Mouse (Mus musculus) lung, embryonic 15.5 days (tissue): ENCODE measurements at regions not wholly inside any gene's neighbourhood (a gene's known extent, or its start where the extent isn't known, plus 50 kb on each side); places are given as distances from the start of the nearest gene placed in this dataset.

Source experiments
- ATAC-seq: fragments of 200-750 bp; cut with Nextera tagmentation; 2 replicates; pipeline ENCODE4 v1.8.0; 2017; ENCODE audit warnings: moderate number of reproducible peaks, borderline replicate concordance; ENCODE audit not compliant: low FRiP score, low TSS enrichment; ENCODE audit errors: extremely low read depth
- H3K27ac ChIP-seq: fragments of 300-500 bp; sonication (generic); 2 replicates; pipeline ENCODE4 v1.5.1; 2015; ENCODE audit warnings: moderate library complexity, mild to moderate bottlenecking, inconsistent platforms
- H3K27me3 ChIP-seq: fragments of 300-500 bp; sonication (generic); 2 replicates; pipeline ENCODE4 v1.6.1; 2015; ENCODE audit warnings: inconsistent platforms
- H3K36me3 ChIP-seq: fragments of 300-500 bp; sonication (generic); 2 replicates; pipeline ENCODE4 v1.6.1; 2015; ENCODE audit warnings: inconsistent platforms
- H3K4me1 ChIP-seq: fragments of 300-500 bp; sonication (generic); 2 replicates; pipeline ENCODE4 v1.6.1; 2015; ENCODE audit warnings: inconsistent platforms
- H3K4me2 ChIP-seq: fragments of 300-500 bp; sonication (generic); 2 replicates; pipeline ENCODE4 v1.6.1; 2015; ENCODE audit warnings: inconsistent platforms, mild to moderate bottlenecking, moderate library complexity
- H3K4me3 ChIP-seq: fragments of 300-500 bp; sonication (generic); 2 replicates; pipeline ENCODE4 v1.5.1; 2015; ENCODE audit warnings: mild to moderate bottlenecking, inconsistent platforms
- H3K9ac ChIP-seq: fragments of 300-500 bp; sonication (generic); 2 replicates; pipeline ENCODE4 v1.6.1; 2015; ENCODE audit warnings: inconsistent platforms
- H3K9me3 ChIP-seq: fragments of 300-500 bp; sonication (generic); 2 replicates; pipeline ENCODE4 v1.6.1; 2016; ENCODE audit warnings: inconsistent platforms
- WGBS: fragments of 180-500 bp; shearing (Covaris S2); methylation state at CpG from one replicate; pipeline ENCODE4 v1.1.7; 2015; 5-methylcytosine and 5-hydroxymethylcytosine counted together

DNA sequence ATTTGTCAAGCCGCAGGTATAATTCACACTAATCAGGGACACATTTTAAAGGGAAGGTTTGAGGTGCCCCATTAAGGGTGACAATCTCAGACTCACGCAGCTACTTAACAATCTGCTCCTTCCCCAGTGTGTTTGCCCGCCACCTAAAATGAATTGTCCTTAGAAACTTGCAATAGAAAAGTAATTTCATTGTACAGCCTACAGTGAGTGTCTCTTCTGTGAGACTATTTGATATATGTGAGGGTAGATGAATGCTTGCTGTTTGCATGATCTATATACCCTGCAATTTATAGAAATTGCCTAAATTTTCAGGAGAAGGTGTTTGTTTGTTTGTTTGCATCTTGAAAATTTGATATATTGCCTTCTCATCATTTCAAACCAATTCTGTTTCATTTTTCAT is 135.1 kb upstream of the Ogfrl1 start:
- ATAC-seq: no peak
- H3K27ac ChIP-seq: no peak overlapping the region
- H3K4me1 ChIP-seq: no peaks in the 10 kb centered on the region
- no peak overlapping the region for H3K4me3 ChIP-seq
- H3K4me2 ChIP-seq: no peak overlapping the region
- H3K9ac ChIP-seq: no peak overlapping the region
- WGBS: 77% methylated on average over 3 of the region's 3 CpGs
- no peaks in the 10 kb centered on the region for H3K36me3 ChIP-seq
- no peaks in the 10 kb centered on the region for H3K9me3 ChIP-seq
- no peaks in the 10 kb centered on the region for H3K27me3 ChIP-seq

DNA sequence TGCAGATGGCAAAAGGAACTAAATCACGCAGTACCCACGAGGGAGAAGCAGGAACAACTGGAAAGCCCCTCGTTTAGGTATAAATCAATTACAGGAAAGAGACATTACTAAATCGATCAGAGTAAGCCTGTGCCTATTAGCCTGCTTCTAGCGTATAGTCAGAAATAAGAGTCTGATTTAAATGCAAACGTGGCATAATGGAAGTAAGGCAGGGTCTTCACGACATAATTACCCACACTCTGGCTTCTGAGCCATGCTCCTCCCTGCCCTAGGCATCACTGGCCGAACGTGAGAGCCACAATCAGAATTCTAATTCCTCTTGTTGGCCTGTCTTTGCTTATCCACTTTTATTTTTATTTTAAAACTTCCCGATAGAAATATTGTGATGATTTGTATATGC is 139.0 kb upstream of the Ogfrl1 start:
- no peak overlapping the region for H3K9ac ChIP-seq
- no peak overlapping the region for H3K4me2 ChIP-seq
- no peaks in the 10 kb centered on the region for H3K9me3 ChIP-seq
- H3K27ac ChIP-seq: no peak overlapping the region
- H3K4me3 ChIP-seq: no peak overlapping the region
- no peaks in the 10 kb centered on the region for H3K4me1 ChIP-seq
- no peaks in the 10 kb centered on the region for H3K27me3 ChIP-seq
- ATAC-seq: no peak
- no peaks in the 10 kb centered on the region for H3K36me3 ChIP-seq
- 84% methylated on average over 10 of the region's 10 CpGs for WGBS

- no peaks in the 10 kb centered on the region for H3K4me1 ChIP-seq
- 44% methylated on average over 6 of the region's 6 CpGs for WGBS
- H3K27me3 ChIP-seq: no peaks in the 10 kb centered on the region
- H3K4me3 ChIP-seq: no peak overlapping the region
- no peak overlapping the region for H3K4me2 ChIP-seq
- no peaks in the 10 kb centered on the region for H3K36me3 ChIP-seq
- H3K27ac ChIP-seq: no peak overlapping the region
- no peaks in the 10 kb centered on the region for H3K9me3 ChIP-seq
- H3K9ac ChIP-seq: no peak overlapping the region
- no peak for ATAC-seq
Observed at GRCm38 (mm10) chr1:23538419-23538818, 140.8 kb upstream of the Ogfrl1 start.

DNA sequence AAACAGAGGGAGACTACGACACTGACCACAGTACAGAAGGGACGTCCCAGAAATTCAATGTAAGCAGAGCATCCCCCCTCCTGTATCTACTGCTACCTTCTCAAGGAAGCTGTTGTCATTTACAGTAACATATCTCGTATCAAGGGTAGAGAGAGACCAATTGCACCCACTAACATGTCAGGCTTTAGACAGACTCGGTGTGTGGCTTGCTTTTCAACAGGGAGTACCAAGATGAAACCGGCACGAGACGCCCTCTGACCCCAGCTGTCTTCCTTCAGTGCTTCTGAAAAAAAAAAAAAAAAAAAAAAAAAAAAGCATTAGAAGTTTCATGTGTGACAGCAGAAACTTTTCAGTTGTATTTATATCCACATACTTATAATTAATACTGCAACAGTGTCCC is 143.0 kb upstream of the Ogfrl1 start:
- no peak overlapping the region for H3K9ac ChIP-seq
- no peak overlapping the region for H3K4me2 ChIP-seq
- no peak overlapping the region for H3K27ac ChIP-seq
- H3K9me3 ChIP-seq: no peaks in the 10 kb centered on the region
- no peaks in the 10 kb centered on the region for H3K4me1 ChIP-seq
- WGBS: 69% methylated on average over 7 of the region's 7 CpGs
- no peaks in the 10 kb centered on the region for H3K36me3 ChIP-seq
- no peak for ATAC-seq
- no peak overlapping the region for H3K4me3 ChIP-seq
- no peaks in the 10 kb centered on the region for H3K27me3 ChIP-seq

DNA sequence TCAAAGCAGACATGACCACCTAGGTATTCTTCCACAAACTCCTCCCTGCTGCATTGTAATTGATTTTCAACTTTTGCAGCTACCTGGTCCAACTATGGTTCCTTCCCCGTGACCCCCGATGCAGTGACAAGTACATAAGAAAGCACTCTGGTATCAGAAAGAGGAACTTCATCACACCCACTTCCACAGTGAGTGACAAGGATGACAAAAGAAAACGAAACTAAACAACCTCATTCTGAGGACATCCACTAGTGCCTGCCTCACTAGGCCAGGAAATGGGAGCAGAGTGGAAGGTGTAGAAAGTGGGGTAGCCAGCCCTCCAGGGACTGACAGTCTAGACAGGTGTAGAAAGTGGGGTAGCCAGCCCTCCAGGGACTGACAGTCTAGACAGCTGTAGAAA is 158.2 kb upstream of the Ogfrl1 start:
- no peaks in the 10 kb centered on the region for H3K4me1 ChIP-seq
- H3K9ac ChIP-seq: no peak overlapping the region
- H3K9me3 ChIP-seq: no peaks in the 10 kb centered on the region
- H3K36me3 ChIP-seq: no peaks in the 10 kb centered on the region
- H3K27me3 ChIP-seq: no peaks in the 10 kb centered on the region
- ATAC-seq: no peak
- H3K4me2 ChIP-seq: no peak overlapping the region
- H3K4me3 ChIP-seq: no peak overlapping the region
- 68% methylated on average over 3 of the region's 3 CpGs for WGBS
- H3K27ac ChIP-seq: no peak overlapping the region

DNA sequence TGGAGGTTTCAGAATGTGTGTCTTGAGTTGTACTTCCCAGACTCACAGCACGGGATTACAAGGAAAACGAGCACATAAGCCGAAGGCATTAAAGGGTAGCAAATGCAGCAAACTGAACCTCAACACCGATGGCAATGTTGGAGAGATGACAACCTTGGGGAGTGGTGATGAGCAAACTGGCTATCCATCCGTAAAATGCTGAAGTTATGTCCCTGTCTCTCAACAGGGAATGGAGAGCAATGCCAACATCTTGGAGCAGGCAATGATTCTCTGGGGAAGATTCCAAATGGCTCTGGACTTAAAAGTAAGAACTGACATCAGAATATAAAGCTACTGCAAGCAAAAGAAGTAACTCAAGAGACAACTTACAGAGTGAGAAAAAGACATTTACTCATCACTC is 170.5 kb upstream of the Ogfrl1 start:
- H3K4me2 ChIP-seq: no peak overlapping the region
- no peak overlapping the region for H3K9ac ChIP-seq
- H3K36me3 ChIP-seq: no peaks in the 10 kb centered on the region
- H3K27ac ChIP-seq: no peak overlapping the region
- H3K27me3 ChIP-seq: no peaks in the 10 kb centered on the region
- H3K4me3 ChIP-seq: no peak overlapping the region
- H3K4me1 ChIP-seq: no peaks in the 10 kb centered on the region
- WGBS: 83% methylated on average over 5 of the region's 5 CpGs
- H3K9me3 ChIP-seq: no peaks in the 10 kb centered on the region
- no peak for ATAC-seq

GRCm38 (mm10) chr1:23574461-23574860 is 176.9 kb upstream of the Ogfrl1 start:
- Histone ChIP-seq H3K4me1 (no peaks in the 10 kb centered on the region), H3K4me3 (no peak overlapping the region), H3K9me3 (no peaks in the 10 kb centered on the region), H3K27me3 (no peaks in the 10 kb centered on the region), H3K9ac (no peak overlapping the region), H3K4me2 (no peak overlapping the region), H3K27ac (no peak overlapping the region), H3K36me3 (no peaks in the 10 kb centered on the region)
- ATAC-seq: no peak
- WGBS: 75% methylated on average over 7 of the region's 7 CpGs

- Histone ChIP-seq H3K9me3 (no peaks in the 10 kb centered on the region), H3K27me3 (no peaks in the 10 kb centered on the region), H3K27ac (no peak overlapping the region), H3K4me1 (no peaks in the 10 kb centered on the region), H3K4me3 (no peak overlapping the region), H3K4me2 (no peak overlapping the region), H3K36me3 (no peaks in the 10 kb centered on the region), H3K9ac (no peak overlapping the region)
- no peak for ATAC-seq
Observed at GRCm38 (mm10) chr1:23575005-23575404, 177.4 kb upstream of the Ogfrl1 start.

DNA sequence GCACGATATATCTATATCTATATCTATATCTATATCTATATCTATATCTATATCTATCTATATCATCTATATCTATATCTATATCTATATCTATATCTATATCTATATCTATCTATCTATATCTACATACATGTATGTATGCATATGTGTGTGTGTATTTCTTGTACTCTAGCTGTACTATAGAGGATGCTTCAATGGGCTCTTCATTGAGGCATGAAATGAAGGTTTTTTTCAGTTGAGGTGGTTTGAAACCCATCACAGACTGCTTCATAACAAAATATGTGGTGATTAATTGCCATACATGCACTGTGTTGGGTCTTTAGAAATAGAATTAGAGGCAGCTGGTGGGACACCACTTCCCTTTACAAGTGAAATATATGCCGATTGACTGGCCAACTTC is 177.9 kb upstream of the Ogfrl1 start:
- H3K27ac ChIP-seq: no peak overlapping the region
- H3K9me3 ChIP-seq: no peaks in the 10 kb centered on the region
- no peaks in the 10 kb centered on the region for H3K27me3 ChIP-seq
- H3K4me2 ChIP-seq: no peak overlapping the region
- WGBS: 90% methylated on average over 2 of the region's 2 CpGs
- no peak overlapping the region for H3K4me3 ChIP-seq
- no peak for ATAC-seq
- H3K4me1 ChIP-seq: no peaks in the 10 kb centered on the region
- H3K36me3 ChIP-seq: no peaks in the 10 kb centered on the region
- no peak overlapping the region for H3K9ac ChIP-seq

DNA sequence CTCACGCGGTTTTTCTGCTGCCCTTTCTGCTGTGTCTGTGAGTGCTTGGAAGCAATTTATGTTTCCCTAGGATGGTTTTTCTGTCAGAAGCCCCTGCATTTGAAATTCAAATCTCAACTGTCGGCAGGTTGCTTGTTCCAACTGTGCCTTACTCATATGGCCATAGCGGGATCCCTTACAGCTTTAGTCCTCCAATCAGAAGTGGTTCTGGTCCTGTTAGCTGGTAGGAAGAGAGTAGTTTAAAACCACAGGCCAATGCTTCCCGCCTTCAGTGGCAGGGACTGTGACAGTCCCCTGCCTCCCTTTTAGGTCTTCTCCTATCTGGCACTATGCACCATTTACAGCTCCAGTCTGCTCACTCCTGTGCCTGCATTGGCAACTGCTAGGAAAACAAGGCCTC is 178.6 kb upstream of the Ogfrl1 start:
- Histone ChIP-seq H3K27me3 (no peaks in the 10 kb centered on the region), H3K9ac (no peak overlapping the region), H3K9me3 (no peaks in the 10 kb centered on the region), H3K4me1 (no peaks in the 10 kb centered on the region), H3K4me3 (no peak overlapping the region), H3K4me2 (no peak overlapping the region), H3K36me3 (no peaks in the 10 kb centered on the region), H3K27ac (no peak overlapping the region)
- WGBS: 72% methylated on average over 5 of the region's 5 CpGs
- ATAC-seq: no peak

- no peaks in the 10 kb centered on the region for H3K4me1 ChIP-seq
- 67% methylated on average over 6 of the region's 6 CpGs for WGBS
- no peaks in the 10 kb centered on the region for H3K36me3 ChIP-seq
- no peaks in the 10 kb centered on the region for H3K27me3 ChIP-seq
- no peak overlapping the region for H3K27ac ChIP-seq
- no peak overlapping the region for H3K9ac ChIP-seq
- H3K9me3 ChIP-seq: no peaks in the 10 kb centered on the region
- no peak overlapping the region for H3K4me2 ChIP-seq
- no peak overlapping the region for H3K4me3 ChIP-seq
- ATAC-seq: no peak
Observed at GRCm38 (mm10) chr1:23589414-23589942, 172.1 kb upstream of the B3gat2 start.

- ATAC-seq: no peak
- Histone ChIP-seq H3K27me3 (no peaks in the 10 kb centered on the region), H3K36me3 (no peaks in the 10 kb centered on the region), H3K4me2 (no peak overlapping the region), H3K27ac (no peak overlapping the region), H3K4me3 (no peak overlapping the region), H3K9me3 (no peaks in the 10 kb centered on the region), H3K9ac (no peak overlapping the region), H3K4me1 (no peaks in the 10 kb centered on the region)
- 84% methylated on average over 4 of the region's 4 CpGs for WGBS
Observed at GRCm38 (mm10) chr1:23602710-23603291, 158.8 kb upstream of the B3gat2 start.

DNA sequence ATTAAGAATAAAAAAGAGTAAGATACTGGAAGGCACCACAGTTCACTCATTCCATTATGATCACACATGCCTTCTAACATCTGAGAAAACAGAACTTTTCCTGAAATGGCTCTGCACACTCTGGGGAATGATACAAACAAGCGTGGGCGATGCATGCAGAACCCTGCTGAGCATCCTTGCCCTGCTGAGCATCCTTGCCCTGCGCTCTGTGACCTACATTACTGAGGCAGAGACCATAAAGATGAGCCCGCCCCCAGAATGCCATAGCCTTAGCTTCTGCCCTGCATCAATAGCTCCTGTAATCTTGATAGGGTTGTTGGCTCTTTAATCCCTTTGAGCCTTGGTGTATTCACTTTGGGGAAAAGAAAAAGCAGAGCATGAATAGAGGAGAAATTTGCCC is 132.2 kb upstream of the B3gat2 start:
- ATAC-seq: no peak
- Histone ChIP-seq H3K27ac (no peak overlapping the region), H3K9me3 (no peaks in the 10 kb centered on the region), H3K4me1 (no peaks in the 10 kb centered on the region), H3K9ac (no peak overlapping the region), H3K27me3 (no peaks in the 10 kb centered on the region), H3K4me2 (no peak overlapping the region), H3K36me3 (no peaks in the 10 kb centered on the region), H3K4me3 (no peak overlapping the region)
- WGBS: 69% methylated on average over 4 of the region's 4 CpGs
